Mouse (Mus musculus) myocyte (in vitro differentiated cells): ENCODE measurements around the gene Sobp.

Experiments
- E2F4 ChIP-seq: IDR thresholded peaks from one replicate; pipeline ENCODE4 v1.6.1; 2011; ENCODE audit warnings: mild to moderate bottlenecking, control low read depth, moderate library complexity; ENCODE audit not compliant: insufficient read depth
- MAX ChIP-seq: IDR thresholded peaks from one replicate; pipeline ENCODE4 v1.6.1; 2011; ENCODE audit warnings: low read depth, mild to moderate bottlenecking, control low read depth
- MYOG ChIP-seq, 3 experiments: IDR thresholded peaks; one replicate each; pipeline ENCODE4 v1.6.1; 2011; ENCODE audit warnings: control low read depth in 2 of 3, low read depth in 2 of 3, mild to moderate bottlenecking in 2 of 3; ENCODE audit not compliant: insufficient read length in 2 of 3, control insufficient read depth in 1 of 3, insufficient read depth in 1 of 3
- POLR2A ChIP-seq: IDR thresholded peaks from one replicate; pipeline ENCODE4 v1.6.1; 2011; ENCODE audit warnings: low read depth, mild to moderate bottlenecking, control low read depth, moderate library complexity; ENCODE audit not compliant: insufficient read length
- USF1 ChIP-seq: IDR thresholded peaks from one replicate; pipeline ENCODE4 v1.6.1; 2011; ENCODE audit warnings: low read depth, mild to moderate bottlenecking, control low read depth, moderate library complexity

DNA sequence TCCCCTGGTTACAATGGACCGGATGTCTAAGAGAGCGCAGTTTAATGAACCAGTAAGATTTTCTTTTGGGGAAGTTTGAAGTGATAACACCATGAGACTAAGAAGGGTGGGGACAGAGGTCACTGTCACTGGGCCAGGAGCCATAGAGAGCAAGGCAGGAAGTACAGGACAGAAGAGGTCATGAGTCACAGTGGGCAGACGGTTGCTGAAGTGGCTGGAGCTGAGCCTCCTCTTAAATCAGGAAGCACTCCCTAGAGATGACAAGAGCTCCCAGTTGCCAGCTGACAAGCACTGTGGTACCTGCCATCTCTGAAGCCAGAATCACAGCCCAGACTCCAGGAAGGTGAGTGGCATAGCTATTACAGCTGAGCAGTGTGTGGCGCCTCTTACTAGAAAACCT is 139.5 kb downstream of the Sobp start:
- no peak for TF ChIP-seq POLR2A
- TF ChIP-seq USF1, result no peak
- TF ChIP-seq MYOG (IDR thresholded peaks at IDR 0.05; ENCODE audit: control insufficient read depth in 1 of 3, insufficient read depth in 1 of 3, insufficient read length in 2 of 3, low read depth in 2 of 3), result no peak
- TF ChIP-seq E2F4, result no peak
- TF ChIP-seq MAX, result no peak
